Mouse (Mus musculus) embryonic facial prominence, embryonic 15.5 days (tissue): ENCODE data around the gene Gm10577. TPM values are rescaled to one million over a fixed set of nuclear protein-coding genes. Genes with fewer than 3 reads are reported as not detected.

Source experiments
- polyA plus RNA-seq: library from polyadenylated mRNA; unstranded; fragments of >200 nt; fragmentation: Nextera tagmentation; extraction: Ambion mirVana; gene quantifications from 2 replicates; pipeline ENCODE4 v1.2.1, GENCODE M21; 2015

The Gm10577 gene
- polyA plus RNA-seq, 1 experiment from 2014 or later: not detected

Other genes with a start within 250 kb of the Gm10577 start
- gene Cachd1, start 244.0 kb downstream of the Gm10577 start, polyA plus RNA-seq: 34.2 and 37.3 TPM in 2 replicates
- 7.9 and 10.3 TPM in 2 replicates for gene Raver2, start 48.3 kb upstream of the Gm10577 start, polyA plus RNA-seq
- gene Jak1, start 244.6 kb upstream of the Gm10577 start, polyA plus RNA-seq: 80.2 and 81.4 TPM in 2 replicates